Mouse (Mus musculus): ENCODE results near the gene Pld1. TPM values are rescaled to one million over a fixed set of nuclear protein-coding genes. Genes with fewer than 3 reads are reported as not detected.
A peak's percentile ranks its signal among the peaks of the same experiment; 100 is the strongest.

Pld1 gene
- polyA plus RNA-seq, 1 experiment from 2014 or later = 5.6 TPM

GRCm38 (mm10) chr3:28084281-28084680, 145.8 kb downstream of the Pld1 start:
- Histone ChIP-seq H3K4me1 (replicated peaks) (no peaks in the 10 kb centered on the region), H3K4me2 (no peak overlapping the region), H3K9me3 (no peaks in the 10 kb centered on the region), H3K27ac (replicated peaks) (no peak overlapping the region), H3K9ac (no peak overlapping the region), H3K27me3 (no peaks in the 10 kb centered on the region), H3K36me3 (no peaks in the 10 kb centered on the region), H3K4me3 (no peak overlapping the region)
- ATAC-seq (ENCODE audit: low read depth) = no peak
- 75% methylated on average over 2 of the region's 2 CpGs for whole genome bisulfite sequencing

DNA sequence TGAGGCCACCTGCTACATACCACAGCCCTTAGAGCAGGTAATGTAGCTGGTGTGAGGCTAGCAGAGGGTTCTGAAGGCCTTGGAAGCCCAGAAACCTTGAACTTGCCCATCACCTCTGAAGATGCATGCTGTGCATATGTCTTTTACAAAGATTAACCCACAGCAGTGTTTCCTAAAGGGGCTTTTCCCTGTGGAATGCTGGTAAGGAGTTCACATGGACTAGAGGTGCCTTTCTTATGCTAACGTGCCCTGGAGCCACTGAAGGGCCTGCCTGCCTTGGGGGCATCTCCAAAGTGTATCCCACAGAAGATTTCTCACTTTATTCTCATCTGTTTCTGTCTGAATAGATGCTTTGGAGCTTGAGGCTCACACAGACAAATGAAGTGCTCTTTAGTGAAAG, 152.8 kb downstream of the Pld1 start:
- ATAC-seq (ENCODE audit: low read depth) = no peak
- no peaks in the 10 kb centered on the region for H3K4me1 ChIP-seq (replicated peaks)
- H3K9me3 ChIP-seq = no peaks in the 10 kb centered on the region
- no peaks in the 10 kb centered on the region for H3K36me3 ChIP-seq
- no peak overlapping the region for H3K27ac ChIP-seq (replicated peaks)
- no peaks in the 10 kb centered on the region for H3K27me3 ChIP-seq
- H3K4me3 ChIP-seq = no peak overlapping the region
- no peak overlapping the region for H3K4me2 ChIP-seq
- 50% methylated on average over 1 of the region's 1 CpGs for WGBS
- H3K9ac ChIP-seq = no peak overlapping the region

DNA sequence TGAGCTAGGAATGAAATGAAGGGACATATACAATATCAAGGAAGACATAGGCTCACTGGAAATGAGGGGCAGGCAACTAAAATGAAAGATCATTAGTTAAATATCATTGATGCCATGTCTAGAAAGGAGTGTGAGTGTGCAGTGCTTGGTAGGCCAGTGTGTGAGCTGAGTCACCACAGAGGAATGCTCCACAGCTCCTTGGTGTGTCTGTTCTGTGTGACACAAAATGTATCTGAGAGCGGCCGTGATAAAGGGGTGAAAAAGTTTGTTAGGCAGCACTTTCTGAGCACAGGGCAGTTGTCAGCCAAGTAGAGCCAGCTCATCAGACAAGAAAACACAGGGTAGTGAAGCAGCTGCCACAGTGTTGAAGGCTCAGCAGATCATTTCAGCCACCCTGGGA, 153.2 kb downstream of the Pld1 start:
- H3K4me1 ChIP-seq (replicated peaks) = no peaks in the 10 kb centered on the region
- no peak for ATAC-seq (ENCODE audit: low read depth)
- H3K4me3 ChIP-seq = no peak overlapping the region
- H3K27ac ChIP-seq (replicated peaks) = no peak overlapping the region
- WGBS = 80% methylated on average over 2 of the region's 2 CpGs
- H3K9me3 ChIP-seq = no peaks in the 10 kb centered on the region
- no peaks in the 10 kb centered on the region for H3K36me3 ChIP-seq
- H3K27me3 ChIP-seq = no peaks in the 10 kb centered on the region
- no peak overlapping the region for H3K4me2 ChIP-seq
- no peak overlapping the region for H3K9ac ChIP-seq

DNA sequence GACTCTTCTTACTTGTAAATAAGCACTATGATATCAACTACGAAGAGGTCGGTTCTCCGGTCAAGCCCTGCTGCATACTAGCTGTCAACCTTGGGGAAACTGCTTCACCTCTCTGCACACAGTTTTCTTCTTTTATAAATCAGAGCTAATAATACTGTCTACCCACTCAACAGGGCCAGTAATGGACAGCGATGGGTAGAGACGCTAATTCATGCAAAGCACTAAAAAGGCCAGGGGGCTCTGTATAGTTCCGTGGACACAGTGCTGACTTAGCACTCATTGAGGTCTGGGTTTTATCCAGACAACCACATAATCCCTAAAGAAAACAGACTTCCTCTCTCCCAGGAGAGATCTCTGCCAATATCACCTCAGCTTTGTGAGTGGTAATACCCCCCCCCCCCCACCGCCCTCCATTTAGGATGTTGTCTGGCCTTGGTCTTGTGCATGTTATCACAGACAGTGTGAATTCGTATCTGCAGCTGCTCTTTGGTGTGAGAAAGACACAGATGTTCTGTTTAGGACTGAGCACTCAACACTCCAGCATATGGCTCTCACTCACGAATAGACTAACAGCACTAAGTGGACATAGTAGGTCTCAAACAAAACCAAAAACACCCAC, 155.3 kb downstream of the Pld1 start:
- WGBS = 81% methylated on average over 9 of the region's 9 CpGs
- H3K27ac ChIP-seq (replicated peaks) = no peak overlapping the region
- H3K4me1 ChIP-seq (replicated peaks) = no peaks in the 10 kb centered on the region
- no peak for ATAC-seq (ENCODE audit: low read depth)
- no peak overlapping the region for H3K4me3 ChIP-seq
- H3K27me3 ChIP-seq = no peaks in the 10 kb centered on the region
- no peak overlapping the region for H3K9ac ChIP-seq
- no peaks in the 10 kb centered on the region for H3K9me3 ChIP-seq
- no peak overlapping the region for H3K4me2 ChIP-seq
- no peaks in the 10 kb centered on the region for H3K36me3 ChIP-seq

DNA sequence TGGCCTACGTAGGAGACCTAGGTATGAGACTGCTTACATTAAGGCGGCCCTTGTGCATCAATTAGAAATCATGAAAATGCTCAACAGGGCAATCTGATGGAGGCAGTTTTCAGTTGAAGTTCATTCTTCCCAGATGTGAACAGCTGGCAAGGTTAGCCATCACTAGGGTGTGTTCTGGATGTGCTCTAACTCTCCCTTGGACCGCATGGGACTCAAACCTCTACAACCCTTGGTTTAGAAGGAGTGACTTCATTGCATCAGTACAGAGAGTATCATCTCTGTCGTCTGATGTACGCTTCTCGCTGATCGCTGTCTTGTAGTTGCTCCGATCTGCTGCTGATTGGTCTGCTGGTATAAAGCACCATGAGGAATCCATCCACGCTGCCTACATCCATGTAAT, 157.0 kb downstream of the Pld1 start:
- no peak overlapping the region for H3K4me3 ChIP-seq
- 96% methylated on average over 9 of the region's 9 CpGs for WGBS

GRCm38 (mm10) chr3:28099175-28099574, 160.7 kb downstream of the Pld1 start:
- Histone ChIP-seq H3K4me3 (no peak overlapping the region), H3K9ac (no peak overlapping the region), H3K36me3 (no peaks in the 10 kb centered on the region), H3K9me3 (no peaks in the 10 kb centered on the region), H3K27me3 (no peaks in the 10 kb centered on the region), H3K27ac (replicated peaks) (no peak overlapping the region), H3K4me1 (replicated peaks) (no peaks in the 10 kb centered on the region), H3K4me2 (no peak overlapping the region)
- WGBS = 87% methylated on average over 6 of the region's 9 CpGs
- ATAC-seq (ENCODE audit: low read depth) = no peak

More for the DNA sequence above, 157.0 kb downstream of the Pld1 start:
- no peak overlapping the region for H3K4me2 ChIP-seq
- H3K27ac ChIP-seq (replicated peaks) = no peak overlapping the region
- no peaks in the 10 kb centered on the region for H3K36me3 ChIP-seq
- no peaks in the 10 kb centered on the region for H3K4me1 ChIP-seq (replicated peaks)
- no peaks in the 10 kb centered on the region for H3K9me3 ChIP-seq
- no peak overlapping the region for H3K9ac ChIP-seq
- H3K27me3 ChIP-seq = no peaks in the 10 kb centered on the region
- no peak for ATAC-seq (ENCODE audit: low read depth)

DNA sequence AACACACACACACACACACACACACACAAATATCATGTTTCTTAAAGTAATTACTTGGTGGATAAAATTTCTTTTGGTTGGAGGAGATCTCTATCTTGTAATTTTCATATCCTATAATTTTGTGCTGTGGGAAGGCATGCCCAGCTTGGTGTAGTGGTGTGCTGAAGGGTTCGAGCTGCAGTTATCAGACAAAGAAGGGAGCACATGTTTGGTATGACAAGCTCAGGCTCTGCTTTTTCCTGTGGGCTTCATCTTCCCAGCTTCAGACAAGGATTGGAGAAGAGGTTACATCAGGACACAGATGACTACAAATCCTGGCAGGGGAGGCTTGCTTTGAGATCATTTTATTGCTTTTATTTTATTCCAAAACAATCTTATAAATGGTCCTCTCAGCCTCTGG, 166.5 kb downstream of the Pld1 start:
- Histone ChIP-seq H3K4me2 (no peak overlapping the region), H3K36me3 (no peaks in the 10 kb centered on the region), H3K9ac (no peak overlapping the region), H3K27me3 (no peaks in the 10 kb centered on the region), H3K4me1 (replicated peaks) (no peaks in the 10 kb centered on the region), H3K4me3 (no peak overlapping the region), H3K27ac (replicated peaks) (no peak overlapping the region), H3K9me3 (no peaks in the 10 kb centered on the region)
- 91% methylated on average over 1 of the region's 1 CpGs for WGBS
- no peak for ATAC-seq (ENCODE audit: low read depth)

GRCm38 (mm10) chr3:28107446-28108004, 169.0 kb downstream of the Pld1 start:
- Histone ChIP-seq H3K27ac (replicated peaks) (no peak overlapping the region), H3K36me3 (no peaks in the 10 kb centered on the region), H3K27me3 (no peaks in the 10 kb centered on the region), H3K4me2 (no peak overlapping the region), H3K4me3 (no peak overlapping the region), H3K9me3 (no peaks in the 10 kb centered on the region), H3K4me1 (replicated peaks) (no peaks in the 10 kb centered on the region), H3K9ac (no peak overlapping the region)
- ATAC-seq (ENCODE audit: low read depth) = peak; percentile 69
- WGBS = 46% methylated on average over 6 of the region's 6 CpGs

DNA sequence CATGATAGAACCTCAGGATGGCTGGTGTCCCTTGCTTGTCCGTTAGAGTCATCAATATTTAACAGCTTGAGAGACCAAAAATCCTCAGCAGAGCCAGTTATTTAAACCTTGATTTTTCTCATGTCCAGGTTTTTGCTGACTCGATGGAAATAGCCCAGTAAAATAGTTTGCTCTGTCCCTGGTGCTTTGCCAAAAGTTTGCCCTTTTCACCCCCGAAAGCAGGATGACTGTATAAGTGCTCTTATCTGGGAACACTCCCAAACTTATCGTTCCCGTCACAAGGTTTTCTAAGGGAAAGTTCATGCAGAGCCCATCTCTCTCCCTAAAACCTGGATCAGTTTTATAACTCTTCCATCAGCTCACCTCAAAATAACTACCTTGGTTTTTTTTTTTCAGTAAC, 173.0 kb downstream of the Pld1 start:
- Histone ChIP-seq H3K4me1 (replicated peaks) (no peaks in the 10 kb centered on the region), H3K27ac (replicated peaks) (no peak overlapping the region), H3K27me3 (no peaks in the 10 kb centered on the region), H3K9ac (no peak overlapping the region), H3K4me2 (no peak overlapping the region), H3K36me3 (no peaks in the 10 kb centered on the region), H3K9me3 (no peaks in the 10 kb centered on the region), H3K4me3 (no peak overlapping the region)
- 77% methylated on average over 5 of the region's 5 CpGs for WGBS
- ATAC-seq (ENCODE audit: low read depth) = no peak

GRCm38 (mm10) chr3:28113881-28114280, 175.4 kb downstream of the Pld1 start:
- Histone ChIP-seq H3K9ac (no peak overlapping the region), H3K4me3 (no peak overlapping the region), H3K27ac (replicated peaks) (no peak overlapping the region), H3K27me3 (no peaks in the 10 kb centered on the region), H3K4me1 (replicated peaks) (no peaks in the 10 kb centered on the region), H3K4me2 (no peak overlapping the region), H3K9me3 (no peaks in the 10 kb centered on the region), H3K36me3 (no peaks in the 10 kb centered on the region)
- ATAC-seq (ENCODE audit: low read depth) = no peak
- 93% methylated on average over 2 of the region's 2 CpGs for WGBS

- Histone ChIP-seq H3K27ac (replicated peaks) (no peak overlapping the region), H3K4me1 (replicated peaks) (no peaks in the 10 kb centered on the region), H3K36me3 (no peaks in the 10 kb centered on the region), H3K4me2 (no peak overlapping the region), H3K9me3 (no peaks in the 10 kb centered on the region), H3K27me3 (no peaks in the 10 kb centered on the region), H3K9ac (no peak overlapping the region), H3K4me3 (no peak overlapping the region)
- ATAC-seq (ENCODE audit: low read depth) = no peak
- 60% methylated on average over 5 of the region's 5 CpGs for WGBS
Measured at GRCm38 (mm10) chr3:28141716-28142115, 203.2 kb downstream of the Pld1 start.

DNA sequence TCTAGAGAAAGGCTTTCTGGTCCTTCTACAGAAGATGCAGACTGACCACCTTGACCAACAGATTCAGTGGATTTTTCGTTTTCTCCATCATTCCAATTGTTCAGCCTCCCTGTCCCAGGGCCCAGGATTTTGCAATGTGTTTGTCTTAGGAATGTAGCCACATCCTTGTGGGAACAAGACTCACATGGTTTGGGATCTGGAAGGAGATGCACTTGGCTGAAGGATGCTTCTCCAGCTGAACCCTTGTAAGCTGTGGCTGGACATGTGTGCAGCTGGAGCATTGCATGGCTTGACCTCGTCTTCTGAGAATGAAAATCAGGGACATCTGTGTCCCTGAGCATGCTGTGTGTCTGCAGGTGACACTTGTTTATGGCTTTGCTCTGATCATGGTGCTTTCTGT, 203.6 kb downstream of the Pld1 start:
- Histone ChIP-seq H3K4me1 (replicated peaks) (no peaks in the 10 kb centered on the region), H3K36me3 (no peaks in the 10 kb centered on the region), H3K9me3 (no peaks in the 10 kb centered on the region), H3K9ac (no peak overlapping the region), H3K27me3 (no peaks in the 10 kb centered on the region), H3K4me2 (no peak overlapping the region), H3K27ac (replicated peaks) (no peak overlapping the region), H3K4me3 (no peak overlapping the region)
- WGBS = 72% methylated on average over 2 of the region's 2 CpGs
- no peak for ATAC-seq (ENCODE audit: low read depth)

- Histone ChIP-seq H3K36me3 (no peaks in the 10 kb centered on the region), H3K9me3 (no peaks in the 10 kb centered on the region), H3K4me3 (no peak overlapping the region), H3K9ac (no peak overlapping the region), H3K27ac (replicated peaks) (no peak overlapping the region), H3K4me2 (no peak overlapping the region), H3K27me3 (no peaks in the 10 kb centered on the region), H3K4me1 (replicated peaks) (no peaks in the 10 kb centered on the region)
- ATAC-seq (ENCODE audit: low read depth) = no peak
Measured at GRCm38 (mm10) chr3:28144676-28145075, 206.2 kb downstream of the Pld1 start.

Data from neural tube, embryonic 13.5 days (tissue).